Mouse (Mus musculus) heart, adult 2 months (tissue): ENCODE results near the gene Nipsnap1.

Source experiments
- CTCF ChIP-seq: fragments of 200-600 bp; IDR thresholded peaks from 2 replicates; pipeline ENCODE4 v1.8.1; 2022; ENCODE audit warnings: antibody characterized with exemption, mild to moderate bottlenecking, moderate library complexity
- EP300 ChIP-seq: fragments of 200-500 bp; IDR thresholded peaks from 2 replicates; pipeline ENCODE4 v1.6.1; 2011; ENCODE audit warnings: low read depth, low read length, control low read depth; ENCODE audit not compliant: insufficient read depth
- POLR2A ChIP-seq: fragments of 200-500 bp; IDR thresholded peaks from 2 replicates; pipeline ENCODE4 v1.6.1; 2011; ENCODE audit warnings: mild to moderate bottlenecking, low read depth, low read length, control low read depth; ENCODE audit not compliant: insufficient read depth

DNA sequence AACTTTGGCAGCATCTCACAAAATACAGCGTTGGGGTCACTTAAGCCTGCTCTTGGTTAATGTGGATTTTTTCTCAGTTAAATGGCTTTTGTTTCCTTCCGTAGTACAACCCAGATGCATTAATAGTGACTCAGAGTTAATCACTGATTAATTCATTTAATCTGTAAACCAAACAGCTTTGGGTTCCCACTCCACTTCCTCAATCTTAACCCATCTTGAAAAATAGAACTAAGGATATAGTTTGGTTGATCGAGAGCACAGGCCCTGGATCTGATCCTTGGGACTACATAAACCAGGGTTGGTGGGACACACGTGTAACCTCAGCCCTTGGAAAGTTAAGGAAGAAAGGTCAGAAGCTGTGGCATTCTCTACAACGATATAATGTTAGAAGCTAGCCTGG, 62.5 kb downstream of the Nipsnap1 start:
- no peak for TF ChIP-seq CTCF
- no peak for TF ChIP-seq EP300
- no peak for TF ChIP-seq POLR2A
